Mouse (Mus musculus) layer of hippocampus, adult 2 months (tissue): ENCODE data around the gene Hid1. TPM values are rescaled to one million over a fixed set of nuclear protein-coding genes. Genes with fewer than 3 reads are reported as not detected.
A peak's percentile ranks its signal among the peaks of the same experiment; 100 is the strongest.

ENCODE experiments used
- DNase-seq, 2 experiments: peaks; one replicate each; pipeline ENCODE4 v3.0.0; 2022; ENCODE audit warnings: low spot score in 2 of 2
- H3K27ac ChIP-seq: fragments of 200-600 bp; 2 replicates; pipeline ENCODE4 v1.8.1; 2022
- H3K4me3 ChIP-seq: fragments of 200-600 bp; 2 replicates; pipeline ENCODE4 v1.8.1; 2022; ENCODE audit warnings: mild to moderate bottlenecking
- CTCF ChIP-seq: fragments of 200-600 bp; conservative IDR thresholded peaks from 2 replicates; pipeline ENCODE4 v1.8.1; 2022; ENCODE audit warnings: antibody characterized with exemption, mild to moderate bottlenecking, moderate library complexity
- total RNA-seq, 2 experiments: library from RNA; stranded (reverse); gene quantifications; 2 replicates each; pipeline ENCODE4 v1.2.3; 2021

Hid1 gene
- total RNA-seq, 2 experiments from 2014 or later, result 110 to 119 TPM

DNA sequence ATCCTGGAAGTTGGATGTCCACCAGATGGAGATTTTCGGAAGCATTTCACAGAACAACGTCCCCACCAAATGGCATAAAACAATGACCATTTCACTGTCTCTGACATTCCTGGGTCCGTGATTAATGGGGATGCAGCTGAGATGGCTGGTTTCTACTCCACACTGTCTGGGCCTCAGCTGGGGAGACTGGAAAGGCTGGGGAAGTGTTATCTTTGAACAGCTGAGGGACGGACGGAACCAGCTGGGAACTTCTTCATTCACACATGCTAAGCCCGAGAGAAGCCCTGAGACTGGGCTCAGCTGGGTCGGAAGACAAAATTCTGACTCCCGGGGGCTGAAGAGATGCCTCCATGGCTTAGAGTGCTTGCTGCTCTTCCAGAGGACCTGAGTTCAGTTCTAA is 3.8 kb upstream of the Hid1 start:
- DNase-seq, result no peak
- TF ChIP-seq CTCF, result no peak
- Histone ChIP-seq H3K27ac (no peak overlapping the region), H3K4me3 (no peak overlapping the region)

GRCm38 (mm10) chr11:115370368-115370767 is 2.8 kb upstream of the Hid1 start:
- no peak overlapping the region for H3K27ac ChIP-seq
- TF ChIP-seq CTCF, result no peak
- no peak overlapping the region for H3K4me3 ChIP-seq
- DNase-seq, result no peak

- peak overlapping the region; percentile 96 for H3K4me3 ChIP-seq
- peak; percentile 72 to 73 for DNase-seq
- no peak for TF ChIP-seq CTCF
- peak overlapping the region; percentile 95 for H3K27ac ChIP-seq
Measured at GRCm38 (mm10) chr11:115366706-115367394, 706 bp downstream of the Hid1 start.

DNA sequence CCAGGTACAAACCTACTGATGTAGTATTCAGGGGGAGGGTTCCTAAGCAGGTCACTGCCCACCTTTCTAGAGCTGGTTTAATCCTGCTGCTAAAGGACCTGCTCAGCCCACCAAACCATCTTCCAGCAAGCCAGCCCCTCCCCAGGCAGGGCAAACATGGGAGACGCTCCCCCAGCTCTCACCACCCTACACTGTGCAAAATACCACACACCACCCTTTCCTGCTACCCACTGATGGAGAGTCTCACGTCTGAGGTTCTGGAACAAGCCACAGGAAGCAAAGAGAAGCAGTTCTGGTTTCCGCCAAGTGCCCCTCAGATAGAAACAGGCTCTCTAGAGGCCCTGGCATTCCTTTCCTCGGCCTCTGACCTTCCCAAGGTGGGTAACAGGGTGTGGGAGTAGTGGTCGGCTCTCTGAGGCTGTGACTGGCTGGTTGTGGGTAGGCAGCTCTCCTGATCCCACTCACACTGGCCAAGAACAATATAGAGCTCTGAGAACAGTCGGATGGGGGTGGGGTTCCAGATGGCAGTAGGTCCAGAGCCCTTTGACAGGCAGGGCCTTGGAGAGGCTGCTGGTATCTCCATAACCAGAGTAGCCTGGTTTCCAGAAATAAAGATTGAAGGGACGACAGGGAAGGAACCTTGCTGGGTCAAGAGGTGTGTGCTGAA is 1.4 kb downstream of the Hid1 start:
- TF ChIP-seq CTCF, result no peak
- Histone ChIP-seq H3K4me3 (peak overlapping the region; percentile 96), H3K27ac (peak overlapping the region; percentile 95)
- no peak for DNase-seq

GRCm38 (mm10) chr11:115364136-115364535 is 3.4 kb downstream of the Hid1 start:
- TF ChIP-seq CTCF, result no peak
- DNase-seq, result no peak
- H3K4me3 ChIP-seq, result no peak overlapping the region
- H3K27ac ChIP-seq, result no peak overlapping the region

- DNase-seq, result no peak
- TF ChIP-seq CTCF, result peak; percentile 47
- Histone ChIP-seq H3K27ac (peak overlapping the region; percentile 64; the same call in 1 of the 2 replicates), H3K4me3 (no peak overlapping the region)
Measured at GRCm38 (mm10) chr11:115359726-115360125, 7.8 kb downstream of the Hid1 start.

GRCm38 (mm10) chr11:115359293-115359692 is 8.3 kb downstream of the Hid1 start:
- DNase-seq, result no peak
- H3K27ac ChIP-seq, result peak overlapping the region; percentile 64; the same call in 1 of the 2 replicates
- no peak overlapping the region for H3K4me3 ChIP-seq
- TF ChIP-seq CTCF, result no peak

DNA sequence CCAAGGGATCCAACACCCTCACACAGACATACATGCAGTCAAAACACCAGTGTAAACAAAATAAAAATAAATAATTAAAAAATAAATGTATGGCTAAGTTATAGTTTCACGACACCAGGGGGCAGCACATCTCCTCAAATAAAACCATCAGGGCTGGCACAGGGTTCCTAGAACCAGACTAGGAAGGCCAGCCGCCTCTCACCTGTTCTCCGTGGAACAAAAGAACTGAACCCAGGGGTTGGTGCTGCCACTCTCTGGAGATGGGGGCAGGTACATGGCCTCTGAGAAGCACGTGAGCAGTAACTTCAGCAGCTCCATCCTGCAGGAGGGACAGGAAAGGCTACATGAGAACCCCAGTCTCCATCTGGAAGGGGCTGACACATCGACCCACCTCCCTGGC is 9.1 kb downstream of the Hid1 start:
- peak in 1 of 2 experiments; percentile 75 for DNase-seq
- Histone ChIP-seq H3K27ac (peak overlapping the region; percentile 64), H3K4me3 (no peak overlapping the region)
- peak; percentile 85 for TF ChIP-seq CTCF

GRCm38 (mm10) chr11:115354183-115354582 is 13.4 kb downstream of the Hid1 start:
- TF ChIP-seq CTCF, result peak; percentile 94
- DNase-seq, result peak in 1 of 2 experiments; percentile 72
- Histone ChIP-seq H3K4me3 (no peak overlapping the region), H3K27ac (no peak overlapping the region)

DNA sequence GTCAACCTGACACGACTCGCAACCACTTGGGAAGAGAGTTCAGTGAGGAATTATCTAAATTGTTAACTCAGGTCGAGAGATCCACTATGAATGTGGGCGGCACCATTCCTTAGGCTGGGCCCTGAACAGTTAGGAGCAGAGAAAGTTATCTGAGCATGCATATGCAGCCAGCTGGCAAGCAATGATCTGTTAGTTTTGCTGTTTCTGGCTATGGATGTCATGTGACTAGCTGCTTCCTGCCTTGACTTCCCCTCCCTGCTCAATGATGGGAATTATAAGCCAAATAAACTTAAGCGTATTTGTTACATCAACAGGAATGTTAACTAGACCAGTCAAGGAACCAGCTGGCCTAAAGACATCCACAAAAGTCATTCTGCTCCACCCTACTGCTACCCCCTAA is 14.2 kb downstream of the Hid1 start:
- TF ChIP-seq CTCF, result no peak
- Histone ChIP-seq H3K27ac (no peak overlapping the region), H3K4me3 (no peak overlapping the region)
- no peak for DNase-seq

DNA sequence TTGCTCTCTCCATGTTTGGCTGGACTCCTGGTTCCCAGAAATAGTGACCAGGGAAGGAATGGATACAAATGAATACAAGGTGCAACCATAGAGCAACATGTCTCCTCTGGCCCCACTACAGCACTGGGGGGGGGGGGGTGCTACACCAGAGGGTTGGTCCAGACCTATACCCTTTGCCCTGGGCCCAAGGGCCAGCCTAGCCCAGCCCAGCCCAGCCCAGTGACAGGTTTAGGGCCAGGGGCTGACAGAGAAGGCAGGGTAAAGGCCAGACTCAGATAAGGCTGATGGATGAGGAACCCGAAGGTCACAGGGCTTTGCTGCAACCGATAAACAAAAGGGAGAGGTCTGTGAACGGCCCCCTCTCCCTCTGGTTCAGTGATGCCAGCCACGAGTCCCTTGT is 17.6 kb downstream of the Hid1 start:
- no peak overlapping the region for H3K27ac ChIP-seq
- no peak for TF ChIP-seq CTCF
- DNase-seq, result no peak

DNA sequence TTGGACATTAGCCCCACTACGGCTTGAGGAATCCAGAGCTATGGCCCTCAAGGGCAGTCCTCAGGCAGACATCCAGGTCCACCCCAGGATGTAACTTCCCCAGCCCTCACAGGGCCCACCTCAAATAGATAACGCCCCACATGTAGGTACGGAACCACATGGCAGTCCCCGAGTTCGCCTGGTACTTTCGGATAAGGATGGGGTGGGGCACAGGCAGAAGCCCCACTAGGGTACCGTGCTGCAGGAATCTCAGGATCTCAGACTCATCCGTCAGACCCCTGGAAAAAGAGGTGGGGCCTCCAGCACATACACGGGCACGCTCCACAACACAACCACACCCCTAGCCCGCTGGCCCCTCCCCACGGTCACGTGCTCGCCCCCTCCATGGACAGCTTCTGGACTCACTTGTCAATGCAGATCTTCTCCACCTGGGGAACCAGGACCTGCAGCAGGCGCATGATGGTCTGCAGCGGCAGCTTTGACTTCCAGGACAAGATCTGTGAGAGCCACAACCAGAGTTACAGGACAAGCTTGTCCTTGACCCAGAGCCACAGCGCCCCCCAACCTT is 18.8 kb downstream of the Hid1 start:
- TF ChIP-seq CTCF, result no peak

More for the DNA sequence above, 17.6 kb downstream of the Hid1 start:
- H3K4me3 ChIP-seq, result no peak overlapping the region

DNA sequence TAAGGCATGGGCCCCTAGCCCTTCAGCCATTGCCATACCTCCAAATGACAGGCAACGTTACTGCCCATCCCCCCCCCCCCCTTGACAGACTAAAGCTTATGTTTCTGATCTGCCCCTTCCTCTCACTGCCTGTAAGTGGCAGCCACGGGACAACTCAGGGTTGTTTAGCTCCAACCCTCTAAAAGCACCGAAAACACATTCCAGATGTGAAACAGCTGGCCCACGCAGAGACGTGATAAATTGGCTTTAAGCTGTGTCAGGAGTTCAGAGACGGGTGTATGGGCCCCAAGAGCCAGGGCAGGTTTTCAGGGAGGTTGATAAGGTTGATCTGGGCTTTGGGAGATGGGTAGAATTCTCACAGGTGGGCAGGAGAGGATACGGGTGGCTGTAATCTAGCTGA is 22.0 kb downstream of the Hid1 start:
- TF ChIP-seq CTCF, result no peak
- DNase-seq, result no peak
- H3K27ac ChIP-seq, result no peak overlapping the region
- no peak overlapping the region for H3K4me3 ChIP-seq

More for the DNA sequence above, 18.8 kb downstream of the Hid1 start:
- DNase-seq, result no peak
- Histone ChIP-seq H3K27ac (no peak overlapping the region), H3K4me3 (no peak overlapping the region)
